Mouse (Mus musculus) stomach, embryonic 15.5 days (tissue): ENCODE results near the gene Ccl25. TPM values are rescaled to one million over a fixed set of nuclear protein-coding genes. Genes with fewer than 3 reads are reported as not detected.

Source experiments
- ATAC-seq: fragments of 200-750 bp; cut with Nextera tagmentation; 2 replicates; pipeline ENCODE4 v1.8.0; 2017; ENCODE audit warnings: low read depth, moderate number of reproducible peaks, moderate TSS enrichment; ENCODE audit not compliant: insufficient read depth, low FRiP score
- H3K27ac ChIP-seq: fragments of 300-500 bp; sonication (generic); 2 replicates; pipeline ENCODE4 v1.5.1; 2015; ENCODE audit warnings: mild to moderate bottlenecking, inconsistent platforms
- H3K27me3 ChIP-seq: fragments of 300-500 bp; sonication (generic); replicated peaks from 2 replicates; pipeline ENCODE4 v1.6.1; 2015; ENCODE audit warnings: inconsistent platforms
- H3K36me3 ChIP-seq: fragments of 300-500 bp; sonication (generic); 2 replicates; pipeline ENCODE4 v1.6.1; 2015; ENCODE audit warnings: inconsistent platforms
- H3K4me1 ChIP-seq: fragments of 300-500 bp; sonication (generic); 2 replicates; pipeline ENCODE4 v1.6.1; 2015; ENCODE audit warnings: inconsistent platforms
- H3K4me2 ChIP-seq: fragments of 300-500 bp; sonication (generic); 2 replicates; pipeline ENCODE4 v1.6.1; 2015; ENCODE audit warnings: mild to moderate bottlenecking, inconsistent platforms
- H3K4me3 ChIP-seq: fragments of 300-500 bp; sonication (generic); replicated peaks from 2 replicates; pipeline ENCODE4 v1.5.1; 2015; ENCODE audit warnings: inconsistent platforms
- H3K9ac ChIP-seq: fragments of 300-500 bp; sonication (generic); 2 replicates; pipeline ENCODE4 v1.6.1; 2015; ENCODE audit warnings: inconsistent platforms
- H3K9me3 ChIP-seq: fragments of 300-500 bp; sonication (generic); 2 replicates; pipeline ENCODE4 v1.6.1; 2016; ENCODE audit warnings: inconsistent platforms
- WGBS: fragments of 180-500 bp; shearing (Covaris S2); methylation state at CpG from one replicate; pipeline ENCODE4 v1.1.7; 2015; 5-methylcytosine and 5-hydroxymethylcytosine counted together
- polyA plus RNA-seq: library from polyadenylated mRNA; unstranded; fragments of >200 nt; fragmentation: Nextera tagmentation; extraction: Ambion mirVana; gene quantifications from 2 replicates; pipeline ENCODE4 v1.2.1, GENCODE M21; 2015

The Ccl25 gene
- polyA plus RNA-seq, 1 experiment from 2014 or later: 22.7 TPM

- ATAC-seq: no peak
- H3K9me3 ChIP-seq: no peaks in the 10 kb centered on the region
- peaks cover 19% of the 10 kb centered on the region for H3K4me1 ChIP-seq
- H3K4me3 ChIP-seq: no peak overlapping the region
- no peak overlapping the region for H3K27ac ChIP-seq
- no peak overlapping the region for H3K9ac ChIP-seq
- H3K4me2 ChIP-seq: no peak overlapping the region
- H3K36me3 ChIP-seq: peaks cover 4% of the 10 kb centered on the region; the same call in 1 of the 2 replicates
- WGBS: 75% methylated on average over 2 of the region's 2 CpGs
- no peaks in the 10 kb centered on the region for H3K27me3 ChIP-seq
Measured at GRCm38 (mm10) chr8:4318796-4319572, 6.0 kb upstream of the Ccl25 start.

- no peak overlapping the region for H3K27ac ChIP-seq
- no peaks in the 10 kb centered on the region for H3K27me3 ChIP-seq
- no peak for ATAC-seq
- 88% methylated on average over 11 of the region's 11 CpGs for WGBS
- H3K36me3 ChIP-seq: peaks cover 4% of the 10 kb centered on the region; the same call in 1 of the 2 replicates
- H3K4me3 ChIP-seq: no peak overlapping the region
- H3K9ac ChIP-seq: no peak overlapping the region
- H3K4me1 ChIP-seq: peaks cover 20% of the 10 kb centered on the region
- H3K4me2 ChIP-seq: no peak overlapping the region
- H3K9me3 ChIP-seq: no peaks in the 10 kb centered on the region
Measured at GRCm38 (mm10) chr8:4319573-4319872, 5.5 kb upstream of the Ccl25 start.

- no peak overlapping the region for H3K4me2 ChIP-seq
- no peak overlapping the region for H3K9ac ChIP-seq
- 97% methylated on average over 1 of the region's 1 CpGs for WGBS
- no peak overlapping the region for H3K4me3 ChIP-seq
- ATAC-seq: no peak
- no peaks in the 10 kb centered on the region for H3K27me3 ChIP-seq
- H3K27ac ChIP-seq: no peak overlapping the region
- no peaks in the 10 kb centered on the region for H3K9me3 ChIP-seq
- H3K36me3 ChIP-seq: peaks cover 4% of the 10 kb centered on the region; the same call in 1 of the 2 replicates
- H3K4me1 ChIP-seq: peaks cover 20% of the 10 kb centered on the region
Measured at GRCm38 (mm10) chr8:4320404-4320803, 4.6 kb upstream of the Ccl25 start.

- Histone ChIP-seq H3K27ac (no peak overlapping the region), H3K4me3 (no peak overlapping the region), H3K27me3 (no peaks in the 10 kb centered on the region), H3K4me2 (no peak overlapping the region), H3K4me1 (peaks cover 24% of the 10 kb centered on the region), H3K9me3 (no peaks in the 10 kb centered on the region), H3K9ac (no peak overlapping the region), H3K36me3 (peaks cover 4% of the 10 kb centered on the region; the same call in 1 of the 2 replicates)
- 76% methylated on average over 2 of the region's 2 CpGs for WGBS
- ATAC-seq: no peak
Measured at GRCm38 (mm10) chr8:4321031-4321430, 4.0 kb upstream of the Ccl25 start.

- no peak for ATAC-seq
- H3K36me3 ChIP-seq: peaks cover 4% of the 10 kb centered on the region; the same call in 1 of the 2 replicates
Measured at GRCm38 (mm10) chr8:4322470-4322869, 2.5 kb upstream of the Ccl25 start.

GRCm38 (mm10) chr8:4323917-4324316, 1.1 kb upstream of the Ccl25 start:
- Histone ChIP-seq H3K27me3 (no peaks in the 10 kb centered on the region), H3K27ac (peak overlapping the region; percentile 84; the same call in 1 of the 2 replicates), H3K4me1 (peaks cover 25% of the 10 kb centered on the region), H3K36me3 (peaks cover 14% of the 10 kb centered on the region), H3K4me3 (peak overlapping the region; percentile 80), H3K9me3 (no peaks in the 10 kb centered on the region), H3K4me2 (peak overlapping the region; percentile 86), H3K9ac (peak overlapping the region; percentile 98; the same call in 1 of the 2 replicates)
- WGBS: 3% methylated on average over 6 of the region's 6 CpGs
- ATAC-seq: no peak

More at GRCm38 (mm10) chr8:4322470-4322869, 2.5 kb upstream of the Ccl25 start:
- no peaks in the 10 kb centered on the region for H3K27me3 ChIP-seq
- peak overlapping the region; percentile 80; the same call in 1 of the 2 replicates for H3K4me3 ChIP-seq
- no peak overlapping the region for H3K9ac ChIP-seq
- peaks cover 25% of the 10 kb centered on the region for H3K4me1 ChIP-seq
- no peaks in the 10 kb centered on the region for H3K9me3 ChIP-seq
- 29% methylated on average over 2 of the region's 2 CpGs for WGBS
- H3K4me2 ChIP-seq: 0 out of 2 replicates have a peak overlapping the region, but pooled peaks have one; percentile 86
- H3K27ac ChIP-seq: no peak overlapping the region

GRCm38 (mm10) chr8:4324525-4324924, 485 bp upstream of the Ccl25 start:
- 0% methylated on average over 37 of the region's 42 CpGs for WGBS
- no peaks in the 10 kb centered on the region for H3K9me3 ChIP-seq

GRCm38 (mm10) chr8:4325751-4326036, 684 bp downstream of the Ccl25 start:
- Histone ChIP-seq H3K36me3 (peaks cover 22% of the 10 kb centered on the region), H3K4me1 (peaks cover 25% of the 10 kb centered on the region), H3K27ac (0 out of 2 replicates have a peak overlapping the region, but pooled peaks have one; percentile 94), H3K27me3 (no peaks in the 10 kb centered on the region), H3K9ac (peak overlapping the region; percentile 56), H3K4me2 (peak overlapping the region; percentile 55), H3K4me3 (peak overlapping the region; percentile 80), H3K9me3 (no peaks in the 10 kb centered on the region)
- WGBS: 27% methylated on average over 7 of the region's 7 CpGs
- ATAC-seq: no peak

More at GRCm38 (mm10) chr8:4324525-4324924, 485 bp upstream of the Ccl25 start:
- Histone ChIP-seq H3K36me3 (peaks cover 19% of the 10 kb centered on the region), H3K27ac (peak overlapping the region; percentile 84), H3K4me2 (peak overlapping the region; percentile 86), H3K9ac (peak overlapping the region; percentile 98), H3K27me3 (no peaks in the 10 kb centered on the region), H3K4me1 (peaks cover 25% of the 10 kb centered on the region), H3K4me3 (peak overlapping the region; percentile 80)
- peak; percentile 67 for ATAC-seq

GRCm38 (mm10) chr8:4329000-4329399, 4.0 kb downstream of the Ccl25 start:
- WGBS: 80% methylated on average over 5 of the region's 5 CpGs
- Histone ChIP-seq H3K4me1 (0 out of 2 replicates have a peak, but pooled peaks cover 5% of the 10 kb centered on the region), H3K27me3 (no peaks in the 10 kb centered on the region), H3K27ac (no peak overlapping the region), H3K9ac (no peak overlapping the region), H3K4me3 (no peak overlapping the region), H3K9me3 (no peaks in the 10 kb centered on the region), H3K4me2 (no peak overlapping the region), H3K36me3 (peaks cover 25% of the 10 kb centered on the region)
- ATAC-seq: no peak

GRCm38 (mm10) chr8:4333966-4334365, 9.0 kb downstream of the Ccl25 start:
- H3K9me3 ChIP-seq: no peaks in the 10 kb centered on the region
- H3K4me1 ChIP-seq: no peaks in the 10 kb centered on the region

GRCm38 (mm10) chr8:4335678-4336077, 10.7 kb downstream of the Ccl25 start:
- peaks cover 24% of the 10 kb centered on the region for H3K36me3 ChIP-seq
- H3K9me3 ChIP-seq: no peaks in the 10 kb centered on the region
- no peak overlapping the region for H3K27ac ChIP-seq
- H3K4me1 ChIP-seq: no peaks in the 10 kb centered on the region
- no peak for ATAC-seq
- no peaks in the 10 kb centered on the region for H3K27me3 ChIP-seq
- no peak overlapping the region for H3K9ac ChIP-seq
- H3K4me3 ChIP-seq: no peak overlapping the region
- no peak overlapping the region for H3K4me2 ChIP-seq
- WGBS: 74% methylated on average over 2 of the region's 2 CpGs

More at GRCm38 (mm10) chr8:4333966-4334365, 9.0 kb downstream of the Ccl25 start:
- Histone ChIP-seq H3K9ac (no peak overlapping the region), H3K4me2 (no peak overlapping the region), H3K27me3 (no peaks in the 10 kb centered on the region), H3K4me3 (no peak overlapping the region), H3K36me3 (peaks cover 36% of the 10 kb centered on the region), H3K27ac (no peak overlapping the region)
- WGBS: 97% methylated on average over 1 of the region's 1 CpGs
- no peak for ATAC-seq

- H3K9ac ChIP-seq: no peak overlapping the region
- H3K4me1 ChIP-seq: no peaks in the 10 kb centered on the region
- WGBS: 81% methylated on average over 3 of the region's 3 CpGs
- ATAC-seq: no peak
- H3K4me2 ChIP-seq: no peak overlapping the region
- H3K27ac ChIP-seq: no peak overlapping the region
- H3K36me3 ChIP-seq: peaks cover 18% of the 10 kb centered on the region
- no peak overlapping the region for H3K4me3 ChIP-seq
- no peaks in the 10 kb centered on the region for H3K9me3 ChIP-seq
- no peaks in the 10 kb centered on the region for H3K27me3 ChIP-seq
Measured at GRCm38 (mm10) chr8:4340207-4340606, 15.2 kb downstream of the Ccl25 start.
